Mouse (Mus musculus): Measurements from ENCODE around the gene Wbp11.
"Not testable (repeated sequence)": the region's sequence is repeated elsewhere in the genome, so short reads cannot be mapped to it uniquely, and the experiment has no call there.

Wbp11 gene

DNA sequence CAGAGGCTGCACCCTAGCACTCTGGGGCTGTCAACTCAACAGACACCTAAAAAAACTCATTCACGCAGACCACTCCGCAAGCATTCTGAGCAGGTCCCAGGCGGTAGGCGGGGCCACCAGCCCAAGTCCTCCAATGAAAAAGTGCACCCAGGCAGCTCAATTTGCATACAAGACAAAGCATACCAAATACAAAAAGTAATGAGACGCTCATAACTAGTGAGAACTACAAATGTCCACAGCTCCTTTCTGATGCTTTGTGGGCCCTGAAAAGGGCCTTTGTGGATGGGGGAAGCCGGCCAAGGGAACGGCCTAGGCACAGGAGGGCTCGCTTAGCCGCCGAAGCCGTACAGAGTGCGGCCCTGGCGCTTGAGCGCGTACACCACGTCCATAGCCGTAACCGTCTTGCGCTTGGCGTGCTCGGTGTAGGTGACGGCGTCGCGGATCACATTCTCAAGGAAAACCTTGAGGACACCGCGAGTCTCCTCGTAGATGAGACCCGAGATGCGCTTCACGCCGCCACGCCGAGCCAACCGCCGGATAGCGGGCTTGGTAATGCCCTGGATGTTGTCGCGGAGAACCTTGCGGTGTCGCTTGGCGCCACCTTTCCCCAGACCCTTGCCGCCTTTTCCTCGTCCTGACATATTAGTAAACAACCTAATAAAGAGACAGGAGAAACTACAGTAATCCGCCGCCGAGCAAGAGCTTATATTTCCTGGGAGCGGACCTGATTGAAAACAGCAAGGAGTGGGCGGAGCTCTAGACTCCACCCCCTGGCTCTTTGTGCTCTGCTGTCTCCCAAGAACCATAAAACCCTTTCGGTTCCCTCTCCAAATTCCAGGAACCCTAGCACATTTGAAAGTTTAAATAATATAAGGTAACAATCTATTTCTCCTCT is 24.0 kb downstream of the Wbp11 start, which contains the start of gene Hist4h4:
TSS of gene Hist4h4 (minus strand) at position 677 of the 895 bp plus-strand sequence.
- peak; percentile 92 for DNase-seq (ENCODE audit: extremely low spot score, low spot score)

DNA sequence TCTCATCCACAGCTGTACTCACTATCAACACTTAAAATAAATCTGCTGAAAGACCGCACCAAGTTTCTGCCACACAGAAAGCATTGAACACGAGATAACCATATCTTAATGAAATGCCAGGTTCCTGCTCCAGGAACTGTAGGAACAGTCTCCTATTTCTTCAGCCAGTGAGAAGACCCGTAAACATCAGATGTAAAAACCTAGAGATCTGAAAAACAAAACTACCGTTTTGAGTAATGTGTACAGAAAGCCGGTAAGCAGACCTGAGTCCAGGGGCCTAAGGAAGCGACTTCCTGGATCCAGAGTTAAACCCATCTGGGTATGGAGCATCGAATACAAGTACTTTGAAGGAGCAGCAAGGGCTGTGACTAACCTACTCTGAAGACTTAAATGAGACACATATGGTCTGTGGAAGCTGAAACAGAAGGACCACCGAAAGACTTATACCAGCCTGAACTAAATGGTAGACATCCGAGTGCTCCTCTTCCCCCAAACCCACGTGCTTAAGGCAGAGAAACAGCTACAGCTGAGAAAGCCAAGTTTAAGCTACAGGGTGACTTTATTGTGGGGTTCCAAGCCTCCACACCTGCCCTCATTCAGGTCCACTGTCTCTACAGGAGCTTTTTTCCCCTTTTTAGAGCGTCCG is 24.8 kb downstream of the Wbp11 start:
- DNase-seq (ENCODE audit: extremely low spot score, low spot score): no peak

DNA sequence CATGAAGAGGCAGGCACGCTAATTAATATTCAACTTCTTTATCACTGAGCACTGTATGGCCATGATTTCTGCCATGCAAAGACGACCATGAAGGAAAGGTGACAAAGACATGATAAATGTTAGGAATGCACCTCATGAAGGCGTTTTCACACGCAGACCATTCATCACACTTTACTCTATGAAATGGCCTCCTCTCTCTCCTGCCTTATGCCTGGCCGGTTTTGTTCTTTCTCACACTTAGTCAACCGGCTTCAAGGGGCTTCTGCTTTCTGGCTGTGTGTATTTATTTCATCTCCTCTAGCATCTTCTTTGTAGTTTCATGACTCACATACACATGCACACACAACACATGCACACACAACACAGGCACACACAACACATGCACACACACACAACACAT is 26.8 kb downstream of the Wbp11 start:
- no peak for DNase-seq (ENCODE audit: extremely low spot score, low spot score)

DNA sequence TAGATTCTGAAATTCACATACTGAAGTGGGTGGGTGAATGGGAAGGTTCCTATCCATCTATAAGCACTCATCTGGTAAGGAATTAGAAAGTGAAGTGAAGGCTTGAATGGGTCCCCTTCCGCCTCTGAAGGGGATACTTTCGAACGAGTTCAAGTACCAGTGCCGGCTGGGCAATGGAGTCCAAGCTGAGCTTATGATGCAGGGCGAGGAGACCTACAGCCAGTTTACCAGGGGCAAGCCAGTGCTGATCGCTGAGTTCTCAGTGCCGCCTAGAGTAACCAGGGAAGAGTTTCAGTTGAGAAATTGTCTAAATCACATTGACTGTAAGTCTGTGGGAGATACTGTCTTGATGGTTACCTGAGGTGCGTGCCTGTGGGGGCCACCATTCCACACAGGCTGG is 27.3 kb downstream of the Wbp11 start:
- no peak for DNase-seq (ENCODE audit: extremely low spot score, low spot score)

DNA sequence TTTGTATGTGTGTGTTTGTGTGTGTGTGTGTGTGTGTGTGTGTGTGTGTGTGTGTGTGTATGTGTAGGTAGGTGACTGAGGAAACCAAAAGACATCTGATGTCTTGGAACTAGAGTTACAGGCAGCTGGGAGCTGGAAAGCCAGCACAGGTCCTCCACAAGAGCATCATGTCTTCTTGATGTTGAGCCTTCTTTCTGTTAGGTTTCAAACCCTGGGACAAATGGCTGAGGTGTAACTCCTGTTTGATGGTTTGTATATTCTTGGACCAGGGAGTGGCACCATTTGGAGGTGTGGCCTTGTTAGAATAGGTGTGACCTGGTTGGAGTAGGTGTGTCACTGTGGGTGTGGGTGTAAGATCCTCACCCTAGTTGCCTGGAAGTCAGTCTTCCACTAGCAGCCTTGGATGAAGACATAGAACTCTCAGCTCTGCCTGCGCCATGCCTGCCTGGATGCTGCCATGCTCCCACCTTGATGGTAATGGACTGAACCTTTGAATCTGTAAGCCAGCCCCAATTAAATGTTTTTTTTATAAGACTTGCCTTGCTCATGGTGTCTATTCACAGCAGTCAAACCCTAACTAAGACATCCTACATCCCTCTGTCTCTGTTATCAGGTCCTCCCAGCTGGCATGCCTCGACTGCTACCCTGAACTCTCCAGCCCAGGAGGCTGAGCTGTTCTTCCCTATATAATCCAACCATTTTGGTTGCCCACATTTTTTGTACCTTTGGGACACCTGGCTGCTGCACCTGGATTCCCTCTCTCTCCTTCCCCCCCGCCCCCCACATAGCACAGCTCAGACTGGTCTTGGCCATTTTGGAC is 29.9 kb downstream of the Wbp11 start:
- DNase-seq (ENCODE audit: extremely low spot score, low spot score): not testable (repeated sequence)

DNA sequence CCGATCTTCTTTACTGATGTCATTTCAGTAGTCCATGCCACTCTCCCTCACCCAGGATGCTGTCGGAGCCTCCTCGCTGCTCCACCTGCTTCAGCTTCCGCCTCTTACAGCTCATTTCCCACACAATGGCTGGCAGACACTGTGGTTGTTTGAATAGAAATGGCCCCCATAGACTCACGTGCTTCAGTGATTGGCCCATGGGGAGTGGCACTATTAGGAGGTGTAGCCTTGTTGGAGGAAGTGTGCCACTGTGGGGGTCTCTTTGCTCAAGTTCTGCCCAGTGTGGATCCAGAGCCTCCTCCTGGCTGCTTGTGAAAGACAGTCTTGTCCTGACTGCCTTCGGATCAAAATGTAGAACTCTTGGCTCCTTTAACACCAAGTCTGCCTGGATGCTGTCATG is 32.2 kb downstream of the Wbp11 start:
- no peak for DNase-seq (ENCODE audit: extremely low spot score, low spot score)

DNA sequence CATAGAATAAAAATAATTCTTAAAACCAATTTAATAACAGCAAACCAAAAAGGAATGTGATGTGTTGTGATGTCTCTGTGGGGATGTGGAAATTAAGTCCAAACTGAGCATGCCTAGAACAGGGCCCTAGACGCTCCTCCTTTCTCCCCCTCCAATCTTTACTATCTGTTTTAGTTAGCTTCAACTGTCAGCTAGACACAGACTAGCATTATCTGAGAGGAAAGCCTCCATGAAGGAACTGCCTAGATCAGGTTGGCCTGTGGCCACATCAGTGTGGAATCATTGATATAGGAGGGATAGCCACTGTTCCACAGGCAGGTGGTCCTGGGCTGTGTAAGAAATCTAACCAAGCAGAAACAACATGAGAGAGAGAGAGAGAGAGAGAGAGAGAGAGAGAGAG is 32.9 kb downstream of the Wbp11 start:
- no peak for DNase-seq (ENCODE audit: extremely low spot score, low spot score)

DNA sequence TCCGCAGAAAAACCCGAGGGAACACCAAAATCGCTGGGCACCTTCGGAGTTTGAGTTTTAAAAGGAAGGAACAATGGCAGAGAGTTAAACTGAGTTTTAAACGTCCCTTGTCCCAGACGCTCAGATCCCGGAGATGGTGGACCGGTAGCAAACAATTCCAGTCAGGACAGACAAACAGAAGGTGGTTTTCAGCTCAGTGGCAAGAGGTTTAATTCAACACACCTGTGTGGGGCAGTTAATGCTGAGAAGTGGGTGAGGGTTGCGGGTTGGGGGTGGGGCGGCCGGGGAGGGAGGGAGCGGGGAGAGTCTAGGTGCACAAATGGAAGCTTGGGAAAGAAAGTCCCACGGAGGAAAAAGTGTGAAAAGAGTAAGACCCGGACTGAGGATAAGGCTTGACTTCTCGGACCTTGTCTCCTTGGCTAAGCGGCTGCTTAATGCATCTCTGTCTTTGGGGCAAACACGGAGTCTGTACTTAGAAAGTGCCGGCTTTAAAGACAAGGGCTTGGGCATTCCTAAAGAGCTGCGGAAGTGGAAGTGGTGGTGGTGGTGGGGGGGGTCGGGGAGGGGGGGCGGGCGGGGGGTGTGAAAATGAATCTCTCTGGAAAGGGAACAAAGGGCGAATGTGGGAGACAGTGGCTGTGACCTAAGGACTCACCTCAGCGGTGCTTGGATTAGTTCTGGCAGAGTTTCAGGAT is 34.1 kb downstream of the Wbp11 start:
- DNase-seq (ENCODE audit: extremely low spot score, low spot score): peak; percentile 32

DNA sequence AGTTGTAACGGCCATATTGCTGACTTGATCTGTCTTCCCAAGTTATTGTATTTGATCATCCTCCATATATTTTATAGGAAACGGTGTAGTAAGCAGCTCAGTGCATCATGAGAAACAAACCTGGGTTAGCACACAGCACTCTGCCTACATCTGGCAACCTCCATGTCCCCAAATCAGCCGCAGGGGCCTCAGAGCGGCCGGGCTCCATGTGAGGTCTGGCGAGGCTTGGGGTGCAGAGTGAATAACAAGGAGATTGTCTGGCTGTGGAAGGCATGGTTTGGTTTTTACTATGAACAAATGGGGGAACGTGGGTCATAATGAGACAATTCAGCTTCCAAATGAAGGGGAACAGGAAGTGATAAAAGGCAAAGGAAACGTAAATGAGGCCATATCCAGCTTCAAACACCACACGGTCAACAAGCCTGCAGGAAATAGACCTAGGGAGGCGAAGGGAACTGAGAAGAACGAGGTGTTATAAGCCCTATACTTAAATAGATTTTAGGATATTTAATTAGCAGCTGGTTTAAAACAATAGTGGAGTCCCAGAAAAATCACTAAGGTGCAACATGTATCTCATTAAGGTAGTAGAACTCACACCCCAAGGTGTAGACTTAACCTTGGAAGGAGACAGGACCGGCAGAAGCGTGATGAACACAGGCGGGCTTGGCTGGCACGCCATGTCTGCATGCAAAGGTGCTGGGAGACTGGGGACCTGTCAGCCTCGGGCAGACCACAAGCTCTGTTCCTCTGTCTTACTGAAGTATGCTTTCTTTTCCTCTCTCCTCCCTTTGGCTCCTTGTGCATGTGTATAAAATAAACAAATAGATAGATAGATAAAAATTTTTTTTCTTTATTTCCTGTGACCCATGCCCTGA is 34.9 kb downstream of the Wbp11 start:
- DNase-seq (ENCODE audit: extremely low spot score, low spot score): no peak

DNA sequence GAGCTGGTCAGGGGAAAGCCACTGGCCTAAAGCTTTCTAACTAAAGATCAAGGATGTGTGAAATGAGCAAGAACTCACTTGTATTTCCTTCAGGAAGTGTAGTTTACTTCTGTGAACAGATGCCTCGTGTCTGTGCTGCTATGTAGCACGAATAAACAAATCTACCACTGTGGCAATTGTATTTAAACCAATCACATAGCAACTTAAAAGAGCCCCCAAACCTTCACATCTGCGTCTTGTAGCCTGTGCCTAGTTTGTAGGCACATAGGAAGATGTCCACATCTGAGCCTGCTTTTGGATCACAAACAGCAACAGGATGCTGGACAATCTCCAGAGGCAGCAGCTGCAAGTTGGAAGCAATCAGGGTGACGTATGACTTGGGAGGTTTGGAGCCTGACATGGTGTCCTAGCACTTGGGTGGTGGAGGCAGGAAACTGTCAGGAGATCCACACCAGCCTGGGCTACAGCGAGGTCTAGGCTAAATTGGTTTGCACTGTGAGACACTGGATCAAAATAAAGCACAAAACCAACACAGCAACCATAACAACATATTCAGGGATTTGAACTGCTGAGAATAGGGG is 38.6 kb downstream of the Wbp11 start:
- no peak for DNase-seq (ENCODE audit: extremely low spot score, low spot score)

DNA sequence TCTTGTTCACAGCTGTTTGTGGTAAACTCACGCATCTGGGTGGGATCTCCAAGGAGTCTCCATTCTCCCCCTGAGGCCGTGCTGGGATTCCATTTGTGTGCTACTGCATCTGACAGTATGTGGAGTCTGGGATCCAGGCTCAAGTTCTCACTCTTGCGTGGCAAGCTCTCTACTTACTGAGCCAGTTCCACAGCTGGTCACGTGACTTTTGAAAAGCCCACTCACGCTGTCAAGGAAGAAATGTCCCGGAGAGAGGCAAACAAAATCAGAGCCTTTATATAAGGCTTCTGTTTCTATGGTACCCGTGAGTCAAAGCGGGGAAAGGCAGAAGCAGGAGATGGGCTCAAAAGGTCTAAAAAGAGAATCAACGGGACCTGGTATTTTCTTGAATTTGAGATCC is 45.3 kb downstream of the Wbp11 start:
- no peak for DNase-seq (ENCODE audit: extremely low spot score, low spot score)

DNA sequence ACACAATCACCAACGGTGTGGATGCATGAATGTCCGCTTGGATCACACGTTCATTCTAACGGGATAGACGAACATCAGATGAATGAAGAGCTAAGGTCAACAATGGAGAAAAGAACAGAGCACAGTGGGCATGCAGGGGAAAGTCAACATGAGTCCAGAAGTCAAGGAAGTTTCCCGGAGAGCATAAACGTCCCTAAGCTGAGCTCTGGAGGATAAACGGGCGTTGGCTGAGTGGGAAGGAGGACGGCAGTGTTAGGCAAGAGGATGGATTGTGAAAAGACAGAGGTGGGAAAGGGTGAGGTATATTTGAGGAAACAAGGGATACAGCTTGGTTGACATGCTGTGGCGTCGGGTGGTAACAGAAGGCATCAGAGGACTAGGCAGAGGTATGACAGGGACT is 45.9 kb downstream of the Wbp11 start:
- no peak for DNase-seq (ENCODE audit: extremely low spot score, low spot score)

DNA sequence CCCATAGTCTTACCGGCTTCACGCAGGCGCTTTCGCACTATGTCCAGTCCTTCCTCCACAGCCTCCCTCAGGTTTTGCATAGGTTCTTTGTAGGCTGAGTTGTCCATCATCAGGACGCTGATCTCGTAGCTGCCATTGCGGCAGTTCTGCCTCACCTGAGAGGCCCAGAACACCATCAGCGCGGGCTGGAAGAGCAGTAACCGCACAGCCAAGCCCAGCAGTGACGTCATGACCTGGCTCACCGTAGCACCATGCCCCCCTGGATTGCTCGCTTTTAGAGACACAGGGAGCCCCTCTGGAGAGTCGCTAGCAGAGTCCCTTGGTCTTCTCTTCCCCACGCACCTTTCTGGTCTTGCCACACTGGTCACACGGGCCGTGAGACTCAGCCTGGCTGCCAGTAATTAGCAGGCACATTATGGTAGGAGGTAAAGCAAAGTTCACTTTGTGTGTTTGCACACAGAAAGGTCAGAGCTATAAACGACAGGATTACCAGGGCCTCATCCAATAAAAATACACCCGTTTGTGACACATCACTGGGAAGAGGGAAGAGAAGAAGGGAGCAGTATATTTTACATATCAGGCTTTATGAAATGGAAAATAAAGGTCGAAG is 46.6 kb downstream of the Wbp11 start, which contains the start of gene Gucy2c:
TSS of gene Gucy2c (minus strand) at position 389 of the 610 bp plus-strand sequence.
- no peak for DNase-seq (ENCODE audit: extremely low spot score, low spot score)

DNA sequence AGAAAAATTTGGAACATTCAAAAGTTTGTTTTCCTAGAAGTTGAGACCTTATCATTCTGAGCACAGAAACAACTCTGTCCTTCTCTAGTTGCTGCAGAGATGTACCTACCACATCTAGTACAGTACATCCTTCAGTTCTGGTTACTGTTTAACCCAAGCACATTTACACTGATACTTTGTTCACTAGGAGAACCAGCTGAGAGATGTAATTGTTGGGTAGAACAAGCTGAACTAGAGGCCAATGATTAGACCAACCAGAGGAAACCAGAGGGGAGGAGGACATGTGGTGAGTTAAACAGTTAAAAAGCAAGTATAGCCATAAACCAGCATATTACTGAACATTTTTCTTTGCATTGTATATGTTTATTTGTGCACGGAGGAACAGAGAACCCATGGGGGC is 51.6 kb downstream of the Wbp11 start:
- no peak for DNase-seq (ENCODE audit: extremely low spot score, low spot score)

DNA sequence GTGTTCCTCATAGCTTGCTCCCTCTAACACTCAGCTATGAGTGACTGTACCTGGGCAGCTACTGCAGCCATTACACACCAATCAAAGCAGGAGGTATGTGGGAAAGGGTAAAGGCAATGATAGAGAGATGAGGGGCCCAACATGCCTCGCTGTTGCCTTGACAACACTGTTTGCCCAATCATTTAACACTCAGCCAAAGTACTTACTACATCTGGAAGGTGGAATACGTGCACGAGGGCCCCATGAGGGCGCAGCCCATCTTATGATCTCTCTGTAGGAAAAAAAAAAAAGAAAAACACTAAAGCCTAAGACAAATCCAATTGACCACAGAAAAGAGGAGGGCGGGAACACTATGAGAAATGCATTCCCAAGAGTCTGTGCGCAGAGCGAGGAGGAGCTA is 58.2 kb downstream of the Wbp11 start:
- no peak for DNase-seq (ENCODE audit: extremely low spot score, low spot score)

DNA sequence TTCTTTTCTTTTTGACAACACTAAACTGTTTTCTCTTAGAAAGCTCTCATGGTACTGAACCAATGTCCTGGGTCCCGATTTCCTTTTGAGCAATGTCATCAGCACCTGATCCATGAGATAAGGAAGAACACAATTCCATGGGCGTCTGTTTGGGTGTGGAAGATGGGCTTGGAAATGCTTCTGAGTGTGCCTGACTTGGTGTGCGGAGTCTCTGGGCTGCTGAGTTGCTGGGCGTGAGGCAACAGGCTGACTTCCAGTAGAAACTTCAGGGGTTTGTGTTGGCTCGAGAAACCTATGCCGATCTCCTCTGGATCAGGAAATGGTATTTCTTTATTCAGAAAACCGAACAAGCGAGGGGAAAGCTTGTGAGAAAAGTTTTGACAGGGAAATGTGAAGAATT is 58.9 kb downstream of the Wbp11 start:
- no peak for DNase-seq (ENCODE audit: extremely low spot score, low spot score)

DNA sequence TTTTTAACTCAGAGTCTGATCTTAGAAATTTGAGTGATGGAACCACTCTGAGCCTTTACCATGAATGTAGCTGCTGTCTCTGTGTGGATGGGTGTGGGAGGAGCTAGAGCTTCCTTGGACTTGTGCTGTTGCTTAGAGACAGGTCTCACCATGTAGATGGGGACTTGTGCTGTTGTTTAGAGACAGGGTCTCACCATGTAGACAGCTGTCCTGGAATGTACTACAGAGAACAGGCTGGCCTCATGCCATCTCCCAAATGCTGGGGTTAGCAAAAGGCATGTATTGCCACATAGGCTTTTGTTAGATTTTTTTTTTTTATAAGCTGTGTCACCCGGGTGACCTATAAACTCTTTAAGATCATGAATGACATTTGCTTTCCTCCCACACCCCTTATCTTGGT is 64.1 kb downstream of the Wbp11 start:
- DNase-seq (ENCODE audit: extremely low spot score, low spot score): no peak

Data from neural tube, embryonic 10.5 days (tissue).